In the genomic region with DNA sequence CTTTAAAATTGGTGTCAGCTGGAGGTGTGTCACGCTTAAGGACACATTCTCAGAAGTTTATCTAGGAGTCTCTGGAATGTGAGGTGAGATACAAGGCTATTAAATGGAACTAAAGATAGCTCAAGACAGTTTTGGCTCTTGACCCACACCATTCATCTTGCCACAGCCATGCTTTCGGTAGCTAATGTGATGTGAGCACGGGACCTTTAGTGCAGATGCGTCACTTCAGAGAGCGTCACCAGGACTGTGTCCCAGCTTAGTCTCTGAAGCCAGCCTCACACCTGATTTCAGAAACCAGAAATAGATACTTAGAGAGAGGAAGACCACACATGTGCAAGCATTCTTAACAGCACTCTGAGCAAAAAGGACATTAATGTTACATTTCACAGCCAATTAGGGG, we compare ENCODE assay signal across 22 mouse cellular contexts.
"Had no signal": no experiment of that assay in that cellular context is flagged by ENCODE, and none has a peak within 500 bp of the region (broad histone marks: within the 10 kb centered on the region; RNA-seq: fewer than 3 reads in every experiment).

No protein-coding gene starts in this region.

- ATAC-seq: liver, embryonic 12.5 days; midbrain, embryonic 13.5 days; midbrain, embryonic 16.5 days had no signal

- H3K4me1 ChIP-seq: limb, embryonic 10.5 days; limb, embryonic 13.5 days; liver, embryonic 12.5 days; liver, embryonic 15.5 days; lung, embryonic 15.5 days; megakaryocyte, embryonic 14.5 days; midbrain, embryonic 10.5 days; midbrain, embryonic 13.5 days; neural tube, embryonic 13.5 days had no signal

- H3K4me2 ChIP-seq: limb, embryonic 13.5 days; liver, embryonic 12.5 days; liver, embryonic 15.5 days; lung, embryonic 15.5 days; midbrain, embryonic 13.5 days; neural tube, embryonic 13.5 days had no signal

- H3K4me3 ChIP-seq: limb, embryonic 10.5 days; limb, embryonic 13.5 days; liver, embryonic 12.5 days; liver, embryonic 15.5 days; lung, embryonic 15.5 days; megakaryocyte, embryonic 14.5 days; midbrain, embryonic 10.5 days; midbrain, embryonic 13.5 days; myocyte; neural tube, embryonic 13.5 days had no signal

- H3K27me3 ChIP-seq: limb, embryonic 13.5 days; liver, embryonic 12.5 days; liver, embryonic 15.5 days; lung, embryonic 15.5 days; midbrain, embryonic 13.5 days had no signal

- H3K36me3 ChIP-seq: limb, embryonic 10.5 days; limb, embryonic 13.5 days; liver, embryonic 12.5 days; liver, embryonic 15.5 days; lung, embryonic 15.5 days; midbrain, embryonic 10.5 days; midbrain, embryonic 13.5 days; neural tube, embryonic 13.5 days had no signal

- H3K9ac ChIP-seq: limb, embryonic 13.5 days; liver, embryonic 12.5 days; liver, embryonic 15.5 days; lung, embryonic 15.5 days; midbrain, embryonic 13.5 days; neural tube, embryonic 13.5 days had no signal

- DNase-seq: kidney, postnatal 14 days; kidney, postnatal 4 days; layer of hippocampus, adult 9-11 months; liver; lung, adult 18-20 months; lung, postnatal 10 days; lung, postnatal 36 days; retina, postnatal 1 day; right cerebral cortex, postnatal 25 days; thymus, adult 18-20 months; thymus, postnatal 36 days had no signal

- H3K9me3 ChIP-seq: limb, embryonic 10.5 days; limb, embryonic 13.5 days; liver, embryonic 12.5 days; liver, embryonic 15.5 days; lung, embryonic 15.5 days; megakaryocyte, embryonic 14.5 days; midbrain, embryonic 10.5 days; midbrain, embryonic 13.5 days; neural tube, embryonic 13.5 days had no signal

- H3K27ac ChIP-seq: limb, embryonic 10.5 days; limb, embryonic 13.5 days; liver, embryonic 12.5 days; liver, embryonic 15.5 days; lung, embryonic 15.5 days; midbrain, embryonic 10.5 days; midbrain, embryonic 13.5 days; neural tube, embryonic 13.5 days had no signal
